Mouse (Mus musculus) forebrain, embryonic 11.5 days (tissue): ENCODE data around the gene Sphk2. TPM values are rescaled to one million over a fixed set of nuclear protein-coding genes. Genes with fewer than 3 reads are reported as not detected.

Experiments used
- ATAC-seq: fragments of 200-750 bp; cut with Nextera tagmentation; replicated peaks from 2 replicates; pipeline ENCODE4 v1.8.0; 2017; ENCODE audit warnings: moderate TSS enrichment; ENCODE audit not compliant: low FRiP score
- DNase-seq: peaks from one replicate; pipeline ENCODE4 v3.0.0-alpha.2; 2017; ENCODE audit warnings: low spot score
- H3K27ac ChIP-seq: fragments of 300-500 bp; sonication (generic); 2 replicates; pipeline ENCODE4 v1.5.1; 2014; ENCODE audit warnings: low read depth, low read length
- H3K27me3 ChIP-seq: fragments of 300-500 bp; sonication (generic); 2 replicates; pipeline ENCODE4 v1.6.1; 2014; ENCODE audit warnings: mild to moderate bottlenecking, low read length, mixed read lengths; ENCODE audit not compliant: control insufficient read depth, insufficient read depth
- H3K36me3 ChIP-seq: fragments of 300-500 bp; sonication (generic); 2 replicates; pipeline ENCODE4 v1.6.1; 2014; ENCODE audit warnings: mild to moderate bottlenecking, low read length, moderate library complexity, mixed read lengths; ENCODE audit not compliant: control insufficient read depth, insufficient read depth
- H3K4me1 ChIP-seq: fragments of 300-500 bp; sonication (generic); replicated peaks from 2 replicates; pipeline ENCODE4 v1.6.1; 2014; ENCODE audit warnings: low read length, mixed read lengths; ENCODE audit not compliant: control insufficient read depth, insufficient read depth
- H3K4me2 ChIP-seq: fragments of 300-500 bp; sonication (generic); 2 replicates; pipeline ENCODE4 v1.6.1; 2014; ENCODE audit warnings: low read depth, mild to moderate bottlenecking, low read length, moderate library complexity, mixed read lengths; ENCODE audit not compliant: severe bottlenecking
- H3K4me3 ChIP-seq: fragments of 300-500 bp; sonication (generic); 2 replicates; pipeline ENCODE4 v1.5.1; 2014; ENCODE audit warnings: low read depth, low read length
- H3K9ac ChIP-seq: fragments of 300-500 bp; sonication (generic); 2 replicates; pipeline ENCODE4 v1.6.1; 2014; ENCODE audit warnings: low read length
- H3K9me3 ChIP-seq: fragments of 300-500 bp; sonication (generic); 2 replicates; pipeline ENCODE4 v1.6.1; 2016; ENCODE audit warnings: low read length, mixed read lengths; ENCODE audit not compliant: control insufficient read depth
- WGBS: fragments of 180-500 bp; shearing (Covaris S2); extraction: QIAGEN DNeasy Blood & Tissue Kit; methylation state at CpG from one replicate; pipeline ENCODE4 v1.1.7; 2014; 5-methylcytosine and 5-hydroxymethylcytosine counted together
- polyA plus RNA-seq: library from polyadenylated mRNA; unstranded; fragments of >200 nt; fragmentation: Nextera tagmentation; extraction: Ambion mirVana; gene quantifications from 2 replicates; pipeline ENCODE4 v1.2.1, GENCODE M21; 2014

Gene Sphk2
- polyA plus RNA-seq = 27.0 and 27.9 TPM in 2 replicates

DNA sequence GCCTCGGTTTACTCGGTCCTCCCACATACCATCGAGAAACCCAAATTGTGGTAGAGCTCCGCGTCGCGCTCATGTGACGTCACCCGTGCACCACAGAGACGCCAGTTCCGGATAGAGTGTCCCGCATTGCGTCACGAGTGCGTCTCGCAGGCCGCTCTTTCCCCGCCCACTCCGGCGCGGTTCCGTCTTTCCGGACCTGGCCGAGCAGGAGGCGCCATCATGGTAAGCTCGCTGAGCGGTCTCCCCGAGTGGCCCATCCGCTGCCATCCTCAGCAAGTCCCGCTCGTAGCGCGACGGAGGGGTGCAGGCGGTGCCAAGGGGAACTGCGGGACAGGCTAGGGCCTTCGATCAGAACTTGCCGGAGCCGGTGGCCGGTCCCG lies at the start of gene Sphk2:
TSS of gene Sphk2 (minus strand) at position 85 of the 380 bp plus-strand sequence.
- H3K9ac ChIP-seq = peak within 1 kb of the TSS; percentile 99
- under 1% methylated on average over 41 of the region's 41 CpGs for whole genome bisulfite sequencing
- peaks cover 25% of the 10 kb centered on the region for H3K4me1 ChIP-seq
- peak within 1 kb of the TSS; percentile 62 for H3K4me2 ChIP-seq
- ATAC-seq = peak; percentile 73
- H3K27ac ChIP-seq = peak within 1 kb of the TSS; percentile 82
- no peaks in the 10 kb centered on the region for H3K27me3 ChIP-seq
- peaks cover 15% of the 10 kb centered on the region for H3K36me3 ChIP-seq
- no peaks in the 10 kb centered on the region for H3K9me3 ChIP-seq
- DNase-seq = peak; percentile 100
- H3K4me3 ChIP-seq = peak within 1 kb of the TSS; percentile 92

DNA sequence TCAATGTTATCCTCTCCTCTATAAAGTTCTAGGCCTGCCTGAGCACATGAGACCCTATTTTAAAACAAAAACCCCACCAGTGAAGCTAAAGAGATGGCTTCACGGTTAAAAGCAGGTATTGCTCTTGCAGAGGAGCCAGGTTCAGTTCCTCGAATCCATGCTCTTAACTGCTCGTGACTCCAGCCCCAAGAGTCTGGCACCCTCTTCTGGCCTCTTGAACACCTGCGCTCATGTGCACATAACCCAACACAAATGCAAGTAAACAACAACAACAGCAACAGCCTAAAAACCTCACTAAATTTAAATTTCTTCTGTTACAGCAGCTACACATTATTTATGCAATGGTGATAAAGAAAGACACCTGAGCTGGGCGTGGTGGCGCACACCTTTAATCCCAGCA lies 49.7 kb upstream of the Sphk2 start:
- Histone ChIP-seq H3K36me3 (no peaks in the 10 kb centered on the region), H3K9ac (no peak overlapping the region), H3K9me3 (no peaks in the 10 kb centered on the region), H3K4me1 (no peaks in the 10 kb centered on the region), H3K27me3 (no peaks in the 10 kb centered on the region), H3K27ac (no peak overlapping the region), H3K4me3 (no peak overlapping the region), H3K4me2 (no peak overlapping the region)
- DNase-seq (no peak), ATAC-seq (no peak)
- WGBS = 93% methylated on average over 6 of the region's 6 CpGs

DNA sequence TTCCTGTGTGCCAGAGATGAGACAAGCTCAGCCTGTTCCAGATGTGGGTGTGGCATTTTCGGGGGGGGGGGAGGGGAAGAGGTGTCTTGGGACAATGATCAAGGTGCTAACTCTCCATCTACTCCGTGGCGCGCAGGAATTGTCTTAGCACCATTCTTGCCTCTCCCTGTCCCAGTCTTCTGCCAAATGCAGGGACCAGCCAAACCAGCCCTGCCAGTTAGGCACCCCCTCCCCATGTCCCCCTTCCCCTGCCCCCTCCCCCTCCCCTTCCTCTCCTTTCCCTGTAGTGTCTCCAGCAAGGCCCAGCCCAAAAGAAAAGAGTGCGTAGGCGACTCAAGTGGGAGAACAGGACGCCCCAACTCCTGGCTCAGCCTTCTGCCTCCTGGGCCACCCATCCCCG lies 49.0 kb upstream of the Sphk2 start:
- no peak overlapping the region for H3K9ac ChIP-seq
- H3K36me3 ChIP-seq = no peaks in the 10 kb centered on the region
- no peak overlapping the region for H3K4me2 ChIP-seq
- H3K9me3 ChIP-seq = no peaks in the 10 kb centered on the region
- no peak overlapping the region for H3K27ac ChIP-seq
- no peaks in the 10 kb centered on the region for H3K4me1 ChIP-seq
- H3K4me3 ChIP-seq = no peak overlapping the region
- ATAC-seq = no peak
- DNase-seq = no peak
- WGBS = 51% methylated on average over 8 of the region's 8 CpGs
- H3K27me3 ChIP-seq = no peaks in the 10 kb centered on the region

DNA sequence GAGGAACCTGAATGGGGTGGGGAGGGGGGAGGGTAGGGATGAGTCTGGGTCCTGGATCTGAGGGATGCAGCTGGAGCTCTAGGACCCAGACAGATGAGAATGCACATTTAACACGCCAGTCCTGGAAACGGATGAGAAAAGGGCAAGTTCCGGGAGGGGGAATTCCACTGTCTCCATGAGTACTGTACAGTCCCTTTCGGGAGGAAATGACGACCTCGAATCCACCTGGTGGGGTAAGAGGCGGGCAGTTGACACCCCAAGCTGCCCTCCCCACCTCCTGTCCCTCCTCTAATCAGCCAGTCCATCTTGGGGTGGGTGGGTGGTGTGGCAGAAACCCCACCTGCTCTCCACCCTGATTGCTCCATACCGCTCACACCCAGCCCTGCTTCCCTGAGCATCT lies 48.2 kb upstream of the Sphk2 start:
- H3K9me3 ChIP-seq = no peaks in the 10 kb centered on the region
- ATAC-seq = no peak
- no peak overlapping the region for H3K4me2 ChIP-seq
- H3K36me3 ChIP-seq = no peaks in the 10 kb centered on the region
- 68% methylated on average over 8 of the region's 8 CpGs for WGBS
- H3K9ac ChIP-seq = no peak overlapping the region
- H3K27me3 ChIP-seq = no peaks in the 10 kb centered on the region
- no peak overlapping the region for H3K4me3 ChIP-seq
- DNase-seq = no peak
- H3K27ac ChIP-seq = no peak overlapping the region
- H3K4me1 ChIP-seq = no peaks in the 10 kb centered on the region

DNA sequence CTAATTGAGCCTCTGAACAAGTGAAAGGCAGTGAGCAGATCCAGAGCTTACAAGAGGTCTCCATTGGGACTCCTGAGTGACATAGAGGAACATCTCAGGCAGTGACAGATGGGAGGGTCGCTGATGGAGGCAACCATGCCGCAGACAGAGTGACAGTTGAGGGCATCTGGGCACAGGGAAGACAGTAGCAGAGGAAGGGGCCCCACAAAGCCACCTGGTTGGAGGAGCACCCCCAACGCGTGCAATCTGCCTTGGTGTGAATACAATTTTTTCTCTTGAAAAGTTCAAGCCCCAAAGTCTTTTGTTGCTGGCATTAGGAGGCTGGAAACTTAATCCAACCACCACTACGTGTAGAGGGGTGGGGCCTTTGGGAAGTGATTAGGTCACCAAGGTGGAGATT lies 42.3 kb upstream of the Sphk2 start:
- H3K4me1 ChIP-seq = 0 out of 2 replicates have a peak, but pooled peaks cover 3% of the 10 kb centered on the region
- no peaks in the 10 kb centered on the region for H3K36me3 ChIP-seq
- DNase-seq (no peak), ATAC-seq (no peak)
- H3K9ac ChIP-seq = no peak overlapping the region
- 71% methylated on average over 5 of the region's 5 CpGs for WGBS
- no peak overlapping the region for H3K27ac ChIP-seq
- no peak overlapping the region for H3K4me2 ChIP-seq
- H3K9me3 ChIP-seq = no peaks in the 10 kb centered on the region
- peaks cover 9% of the 10 kb centered on the region for H3K27me3 ChIP-seq
- H3K4me3 ChIP-seq = no peak overlapping the region

DNA sequence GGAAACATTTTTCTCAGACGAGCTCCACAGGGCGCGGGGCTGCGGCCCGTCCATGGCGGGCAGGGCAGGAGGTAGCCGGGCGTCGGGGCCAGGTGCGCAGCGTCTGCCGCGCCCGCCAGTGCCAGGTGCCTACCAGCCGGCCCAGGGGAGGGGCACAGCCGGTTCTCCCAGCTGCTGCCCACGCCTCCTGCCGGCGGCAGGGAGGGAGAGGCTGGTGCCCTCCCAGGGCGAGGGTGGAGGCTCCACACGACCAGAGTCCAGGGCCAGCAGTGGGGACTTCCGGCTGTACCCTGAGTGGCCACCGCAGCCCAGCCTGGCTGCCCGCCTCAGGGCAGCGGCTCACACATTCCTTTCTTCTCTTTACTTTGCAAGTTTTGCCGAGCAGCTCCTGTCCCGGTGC lies 41.6 kb upstream of the Sphk2 start:
- Histone ChIP-seq H3K9me3 (no peaks in the 10 kb centered on the region), H3K4me2 (peak overlapping the region; percentile 32; the same call in 1 of the 2 replicates), H3K4me3 (peak overlapping the region; percentile 2; the same call in 1 of the 2 replicates), H3K27me3 (peaks cover 9% of the 10 kb centered on the region), H3K9ac (peak overlapping the region; percentile 23; the same call in 1 of the 2 replicates), H3K27ac (no peak overlapping the region), H3K36me3 (no peaks in the 10 kb centered on the region), H3K4me1 (0 out of 2 replicates have a peak, but pooled peaks cover 3% of the 10 kb centered on the region)
- peak; percentile 55 for DNase-seq
- ATAC-seq = no peak
- WGBS = 13% methylated on average over 25 of the region's 27 CpGs

DNA sequence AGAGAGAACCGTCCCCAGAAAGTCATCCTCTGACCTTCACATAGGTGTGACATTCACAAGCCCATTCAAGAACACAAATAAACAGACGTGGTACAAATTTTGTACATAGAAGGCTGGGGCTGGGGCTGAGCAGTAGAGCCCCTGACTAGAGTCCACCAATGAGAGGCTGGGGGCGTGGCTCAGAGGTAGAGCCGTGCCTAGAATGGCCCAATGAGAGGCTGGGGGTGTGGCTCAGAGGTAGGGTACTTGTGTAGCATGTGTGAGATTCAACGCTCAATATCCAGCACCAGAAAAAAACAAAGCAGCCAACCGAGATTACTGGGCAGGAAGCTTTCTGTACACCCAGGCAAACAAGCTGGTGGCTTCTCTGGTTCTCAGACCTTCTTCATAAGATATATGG lies 37.9 kb upstream of the Sphk2 start:
- ATAC-seq (no peak), DNase-seq (no peak)
- no peak overlapping the region for H3K4me2 ChIP-seq

DNA sequence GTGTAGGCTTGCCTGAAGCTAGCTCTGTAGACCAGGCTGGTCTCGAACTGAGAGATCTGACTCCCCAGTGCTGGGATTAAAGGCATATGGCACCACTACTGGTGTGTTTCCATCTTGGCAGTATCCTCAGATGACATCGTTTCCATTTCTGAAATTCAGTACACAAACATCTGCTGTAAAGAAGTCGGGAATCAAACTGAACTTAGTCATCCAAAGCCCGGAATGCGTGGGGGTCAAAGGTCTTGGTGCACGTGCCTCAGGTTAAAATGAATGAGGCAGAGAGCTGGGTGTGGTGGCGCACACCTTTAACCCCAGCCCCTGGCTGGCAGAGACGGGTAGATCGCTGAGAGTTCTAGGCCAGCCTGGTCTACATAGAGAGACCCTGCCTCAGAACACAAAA lies 32.4 kb upstream of the Sphk2 start:
- H3K36me3 ChIP-seq = no peaks in the 10 kb centered on the region
- ATAC-seq (no peak), DNase-seq (no peak)
- WGBS = 81% methylated on average over 9 of the region's 9 CpGs
- no peak overlapping the region for H3K4me2 ChIP-seq
- H3K27me3 ChIP-seq = no peaks in the 10 kb centered on the region
- no peaks in the 10 kb centered on the region for H3K9me3 ChIP-seq
- H3K27ac ChIP-seq = no peak overlapping the region
- no peak overlapping the region for H3K4me3 ChIP-seq
- no peak overlapping the region for H3K9ac ChIP-seq
- H3K4me1 ChIP-seq = no peaks in the 10 kb centered on the region

More for the DNA sequence above, 37.9 kb upstream of the Sphk2 start:
- Histone ChIP-seq H3K4me1 (0 out of 2 replicates have a peak, but pooled peaks cover 3% of the 10 kb centered on the region), H3K4me3 (no peak overlapping the region), H3K27ac (no peak overlapping the region), H3K9ac (no peak overlapping the region), H3K27me3 (peaks cover 9% of the 10 kb centered on the region), H3K9me3 (no peaks in the 10 kb centered on the region), H3K36me3 (no peaks in the 10 kb centered on the region)
- WGBS = 62% methylated on average over 6 of the region's 6 CpGs

DNA sequence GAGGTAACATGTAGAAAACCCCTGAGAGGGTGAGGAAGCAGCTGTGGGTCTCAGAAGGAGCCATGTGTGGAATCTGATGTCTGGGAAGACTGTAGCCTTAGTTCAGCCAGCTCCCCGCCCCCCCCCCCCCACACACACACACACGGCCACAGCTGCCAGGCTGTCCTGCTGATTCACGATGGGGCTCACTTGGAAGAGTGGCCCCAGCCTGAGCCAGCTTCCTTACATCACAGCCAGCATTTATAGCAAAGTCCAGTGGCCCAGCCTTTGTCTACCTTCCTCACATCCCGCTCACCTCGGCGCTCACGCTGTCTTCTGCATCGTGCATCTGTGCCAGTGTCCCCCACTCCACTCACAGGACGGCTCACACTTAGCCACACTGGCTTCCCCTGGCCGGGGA lies 31.6 kb upstream of the Sphk2 start:
- Histone ChIP-seq H3K9me3 (no peaks in the 10 kb centered on the region), H3K4me3 (no peak overlapping the region), H3K4me2 (no peak overlapping the region), H3K9ac (no peak overlapping the region; the same call in 1 of the 2 replicates), H3K36me3 (no peaks in the 10 kb centered on the region), H3K27me3 (no peaks in the 10 kb centered on the region), H3K27ac (no peak overlapping the region), H3K4me1 (no peaks in the 10 kb centered on the region)
- 56% methylated on average over 8 of the region's 10 CpGs for WGBS
- ATAC-seq = no peak
- DNase-seq = no peak
